Mouse (Mus musculus): ENCODE results near the gene Dcun1d4. TPM values are rescaled to one million over a fixed set of nuclear protein-coding genes. Genes with fewer than 3 reads are reported as not detected.

The Dcun1d4 gene
- polyA plus RNA-seq, 1 experiment, result 3.6 TPM

DNA sequence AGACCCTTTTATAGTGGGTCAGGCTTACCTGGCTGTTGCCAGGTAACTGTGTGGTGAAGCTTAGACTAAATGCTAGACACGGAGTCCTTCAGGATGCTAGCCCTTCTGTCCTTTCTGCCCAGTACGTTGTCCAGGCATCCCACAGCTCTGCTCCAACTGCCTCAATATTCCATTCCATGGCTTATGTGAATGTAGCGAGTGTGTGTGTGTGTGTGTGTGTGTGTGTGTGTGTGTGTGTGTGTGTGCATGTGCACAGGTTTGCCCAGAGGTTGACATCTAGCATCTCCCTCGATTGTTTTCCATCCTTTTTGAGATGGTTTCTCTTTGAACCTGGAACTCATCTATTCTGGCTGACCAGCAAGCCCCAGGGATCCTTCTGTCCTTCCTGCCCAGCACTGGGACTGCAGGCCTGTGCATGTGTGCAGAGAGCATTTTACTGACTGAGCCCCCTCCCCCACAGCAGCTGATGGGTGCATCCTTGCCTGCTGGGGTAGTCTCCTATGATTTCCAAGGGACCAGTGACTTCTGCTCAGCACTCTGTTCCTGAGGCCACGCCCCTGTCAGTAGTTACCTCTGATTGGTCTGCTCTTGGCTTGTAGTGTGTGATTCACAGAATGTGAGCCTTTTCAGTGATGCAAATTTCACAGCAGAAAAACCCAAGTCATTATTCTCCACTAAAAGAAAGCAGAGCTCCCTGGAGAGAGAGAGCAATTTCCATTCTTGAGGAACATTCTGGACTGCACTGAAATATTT, 118.3 kb downstream of the Dcun1d4 start:
- Histone ChIP-seq H3K4me1 (ENCODE audit: control insufficient read depth, insufficient read depth, low read length) (no peaks in the 10 kb centered on the region), H3K4me3 (replicated peaks; ENCODE audit: control insufficient read depth, low read depth, low read length) (no peak overlapping the region), H3K27ac (ENCODE audit: control insufficient read depth, insufficient read depth, low read depth, low read length, poor library complexity) (no peak overlapping the region)
- WGBS, result 64% methylated on average over 5 of the region's 5 CpGs
- TF ChIP-seq CTCF (IDR thresholded peaks at IDR 0.05; ENCODE audit: control insufficient read depth, insufficient read depth, low read length) (no peak), POLR2A (IDR thresholded peaks at IDR 0.05; ENCODE audit: borderline replicate concordance, control insufficient read depth, low read depth, low read length) (no peak)

DNA sequence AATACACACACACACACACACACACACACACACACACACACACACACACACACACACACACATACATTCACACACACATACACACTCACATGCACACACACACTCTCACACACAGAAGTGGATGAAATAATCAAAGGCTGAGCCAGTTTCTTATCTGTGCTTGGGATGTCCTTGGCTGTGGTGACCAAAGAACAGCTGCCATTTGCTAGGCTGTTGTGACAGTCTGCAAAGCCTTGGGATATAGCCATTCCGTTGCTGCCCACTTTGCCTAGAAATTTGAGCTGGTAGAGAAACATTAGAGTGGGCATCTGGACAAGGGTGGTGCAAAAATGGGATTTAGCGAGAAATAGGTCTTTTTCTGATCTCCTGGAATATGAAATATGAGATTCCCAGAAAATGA, 119.2 kb downstream of the Dcun1d4 start:
- H3K4me3 ChIP-seq (replicated peaks; ENCODE audit: control insufficient read depth, low read depth, low read length), result no peak overlapping the region
- no peak for TF ChIP-seq CTCF (IDR thresholded peaks at IDR 0.05; ENCODE audit: control insufficient read depth, insufficient read depth, low read length)
- TF ChIP-seq POLR2A (IDR thresholded peaks at IDR 0.05; ENCODE audit: borderline replicate concordance, control insufficient read depth, low read depth, low read length), result no peak
- no peak overlapping the region for H3K27ac ChIP-seq (ENCODE audit: control insufficient read depth, insufficient read depth, low read depth, low read length, poor library complexity)
- H3K4me1 ChIP-seq (ENCODE audit: control insufficient read depth, insufficient read depth, low read length), result no peaks in the 10 kb centered on the region
- whole genome bisulfite sequencing, result 69% methylated on average over 2 of the region's 2 CpGs

DNA sequence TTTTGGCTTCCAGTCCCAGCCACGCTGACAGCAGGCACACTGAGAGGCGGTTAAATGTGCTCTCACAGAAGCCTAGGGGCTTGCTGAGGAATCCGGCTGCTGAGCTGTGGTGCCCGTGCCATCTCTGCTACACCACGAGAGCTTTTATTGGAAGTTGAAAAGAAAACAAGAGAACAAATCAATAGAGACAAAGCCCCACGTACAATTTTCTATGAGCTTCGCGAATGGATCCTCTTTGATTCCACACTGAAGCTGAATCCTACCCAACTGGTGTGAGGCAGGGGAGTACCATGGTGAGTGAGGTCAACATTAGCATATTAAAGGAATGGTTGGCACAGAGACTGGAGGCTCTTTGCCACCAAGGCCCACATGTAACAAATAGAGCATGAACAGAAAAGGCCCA, 120.6 kb downstream of the Dcun1d4 start:
- no peak for TF ChIP-seq POLR2A (IDR thresholded peaks at IDR 0.05; ENCODE audit: borderline replicate concordance, control insufficient read depth, low read depth, low read length)
- TF ChIP-seq CTCF (IDR thresholded peaks at IDR 0.05; ENCODE audit: control insufficient read depth, insufficient read depth, low read length), result no peak

DNA sequence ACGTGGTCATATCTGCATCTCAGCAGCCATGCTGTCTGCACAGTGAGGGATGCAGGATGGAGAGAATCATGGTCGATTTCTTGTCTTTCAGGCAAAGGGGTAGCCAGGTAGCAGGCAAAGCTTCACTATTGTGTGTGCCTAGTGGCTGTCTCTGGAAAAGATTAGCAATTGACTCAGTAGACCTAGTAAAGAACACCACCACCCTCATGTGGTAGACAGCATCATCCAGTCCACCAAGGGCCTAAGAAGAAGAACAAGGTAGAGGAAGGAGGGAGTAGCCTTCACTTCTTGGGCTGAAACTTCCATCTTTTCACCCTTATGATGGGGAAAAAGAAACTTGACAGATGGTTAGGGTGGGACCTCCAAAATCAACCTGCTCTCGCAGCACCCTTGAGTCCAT, 122.1 kb downstream of the Dcun1d4 start:
- no peak for TF ChIP-seq POLR2A (IDR thresholded peaks at IDR 0.05; ENCODE audit: borderline replicate concordance, control insufficient read depth, low read depth, low read length)
- TF ChIP-seq CTCF (IDR thresholded peaks at IDR 0.05; ENCODE audit: control insufficient read depth, insufficient read depth, low read length), result no peak
- WGBS, result 62% methylated on average over 3 of the region's 3 CpGs
- Histone ChIP-seq H3K27ac (ENCODE audit: control insufficient read depth, insufficient read depth, low read depth, low read length, poor library complexity) (no peak overlapping the region), H3K4me3 (replicated peaks; ENCODE audit: control insufficient read depth, low read depth, low read length) (no peak overlapping the region), H3K4me1 (ENCODE audit: control insufficient read depth, insufficient read depth, low read length) (no peaks in the 10 kb centered on the region)

More for the DNA sequence above, 120.6 kb downstream of the Dcun1d4 start:
- Histone ChIP-seq H3K4me3 (replicated peaks; ENCODE audit: control insufficient read depth, low read depth, low read length) (no peak overlapping the region), H3K4me1 (ENCODE audit: control insufficient read depth, insufficient read depth, low read length) (no peaks in the 10 kb centered on the region), H3K27ac (ENCODE audit: control insufficient read depth, insufficient read depth, low read depth, low read length, poor library complexity) (no peak overlapping the region)
- WGBS, result 75% methylated on average over 8 of the region's 8 CpGs

DNA sequence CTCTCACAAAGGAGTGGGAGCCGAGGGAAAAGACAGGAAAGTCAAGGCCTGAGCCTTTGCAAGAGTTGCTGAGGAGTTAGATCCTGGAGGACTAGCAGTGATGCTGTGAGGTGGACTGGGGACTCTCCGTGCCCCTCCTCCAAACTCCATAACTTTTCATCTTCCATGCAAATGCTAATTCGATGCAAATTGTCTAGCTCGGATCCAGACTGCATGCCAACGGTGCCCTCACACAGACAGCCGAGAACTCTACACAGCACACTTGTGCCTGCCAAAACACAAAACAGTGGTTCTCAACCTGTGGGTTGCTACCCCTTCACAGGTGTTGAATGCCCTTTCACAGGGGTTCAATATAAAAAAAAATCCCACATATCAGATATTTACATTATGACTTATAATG, 123.7 kb downstream of the Dcun1d4 start:
- Histone ChIP-seq H3K4me1 (ENCODE audit: control insufficient read depth, insufficient read depth, low read length) (no peaks in the 10 kb centered on the region), H3K27ac (ENCODE audit: control insufficient read depth, insufficient read depth, low read depth, low read length, poor library complexity) (no peak overlapping the region), H3K4me3 (replicated peaks; ENCODE audit: control insufficient read depth, low read depth, low read length) (no peak overlapping the region)
- TF ChIP-seq POLR2A (IDR thresholded peaks at IDR 0.05; ENCODE audit: borderline replicate concordance, control insufficient read depth, low read depth, low read length) (no peak), CTCF (IDR thresholded peaks at IDR 0.05; ENCODE audit: control insufficient read depth, insufficient read depth, low read length) (no peak)
- WGBS, result 87% methylated on average over 6 of the region's 6 CpGs

DNA sequence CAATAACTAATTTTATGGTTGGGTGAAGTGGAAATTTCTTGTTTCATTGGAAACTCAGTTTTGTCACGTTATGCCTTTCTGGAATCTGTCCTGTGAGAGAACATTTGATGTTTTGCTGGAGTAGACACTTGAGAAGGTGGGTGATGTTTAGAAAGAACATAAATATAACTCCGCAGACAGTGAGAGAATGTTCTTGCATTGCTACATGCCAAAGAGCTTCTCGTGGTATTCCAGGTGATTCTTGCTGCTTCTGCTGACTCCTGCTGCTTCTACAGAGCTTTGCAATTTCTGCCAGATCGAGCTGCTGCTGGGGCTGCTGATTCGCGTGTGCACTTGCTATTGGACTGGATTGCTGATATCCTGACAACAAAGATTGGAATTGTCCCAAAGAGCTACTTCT, 124.2 kb downstream of the Dcun1d4 start:
- 80% methylated on average over 6 of the region's 6 CpGs for WGBS
- Histone ChIP-seq H3K4me3 (replicated peaks; ENCODE audit: control insufficient read depth, low read depth, low read length) (no peak overlapping the region), H3K27ac (ENCODE audit: control insufficient read depth, insufficient read depth, low read depth, low read length, poor library complexity) (no peak overlapping the region), H3K4me1 (ENCODE audit: control insufficient read depth, insufficient read depth, low read length) (no peaks in the 10 kb centered on the region)
- TF ChIP-seq CTCF (IDR thresholded peaks at IDR 0.05; ENCODE audit: control insufficient read depth, insufficient read depth, low read length) (no peak), POLR2A (IDR thresholded peaks at IDR 0.05; ENCODE audit: borderline replicate concordance, control insufficient read depth, low read depth, low read length) (no peak)

Other genes starting within 250 kb of the Dcun1d4 start
- gene Fryl, start 224.4 kb upstream of the Dcun1d4 start, polyA plus RNA-seq (2011; ENCODE audit: insufficient read depth, insufficient read length, low replicate concordance, missing spikeins), result 88.1 and 157 TPM in 2 replicates
- gene Ociad1, start 188.2 kb upstream of the Dcun1d4 start, polyA plus RNA-seq (2011; ENCODE audit: insufficient read depth, insufficient read length, low replicate concordance, missing spikeins), result 136 and 217 TPM in 2 replicates
- gene Ociad2, start 140.0 kb upstream of the Dcun1d4 start, polyA plus RNA-seq (2011; ENCODE audit: insufficient read depth, insufficient read length, low replicate concordance, missing spikeins), result 2.0 TPM in 1 of 2 replicates, not detected in the other
- gene Cwh43, start 74.9 kb upstream of the Dcun1d4 start, polyA plus RNA-seq (2011; ENCODE audit: insufficient read depth, insufficient read length, low replicate concordance, missing spikeins), result not detected in 2 replicates
- gene Lrrc66, start 151.5 kb downstream of the Dcun1d4 start, polyA plus RNA-seq (2011; ENCODE audit: insufficient read depth, insufficient read length, low replicate concordance, missing spikeins), result 2.8 TPM in 1 of 2 replicates, not detected in the other
- 1.6 and 4.2 TPM in 2 replicates for gene Sgcb, start 166.8 kb downstream of the Dcun1d4 start, polyA plus RNA-seq (2011; ENCODE audit: insufficient read depth, insufficient read length, low replicate concordance, missing spikeins)
- gene Spata18, start 170.4 kb downstream of the Dcun1d4 start, polyA plus RNA-seq (2011; ENCODE audit: insufficient read depth, insufficient read length, low replicate concordance, missing spikeins), result not detected in 2 replicates

Data from bone marrow, adult 2 months (tissue).